Mouse (Mus musculus) embryonic facial prominence, embryonic 10.5 days (tissue): ENCODE data around the gene Plcl1. TPM values are rescaled to one million over a fixed set of nuclear protein-coding genes. Genes with fewer than 3 reads are reported as not detected.

ENCODE experiments used
- DNase-seq: peaks from one replicate; pipeline ENCODE4 v3.0.0-alpha.2; 2017; ENCODE audit warnings: low spot score
- H3K27ac ChIP-seq: fragments of 300-500 bp; sonication (generic); replicated peaks from 2 replicates; pipeline ENCODE4 v1.5.1; 2016; ENCODE audit warnings: mild to moderate bottlenecking
- H3K27me3 ChIP-seq: fragments of 300-500 bp; sonication (generic); replicated peaks from 2 replicates; pipeline ENCODE4 v1.6.1; 2016; ENCODE audit warnings: low read depth, mild to moderate bottlenecking; ENCODE audit not compliant: poor library complexity, severe bottlenecking
- H3K36me3 ChIP-seq: fragments of 300-500 bp; sonication (generic); replicated peaks from 2 replicates; pipeline ENCODE4 v1.6.1; 2016; ENCODE audit warnings: mild to moderate bottlenecking, moderate library complexity
- H3K4me1 ChIP-seq: fragments of 300-500 bp; sonication (generic); 2 replicates; pipeline ENCODE4 v1.6.1; 2016
- H3K4me3 ChIP-seq: fragments of 300-500 bp; sonication (generic); 2 replicates; pipeline ENCODE4 v1.5.1; 2016; ENCODE audit warnings: mild to moderate bottlenecking, moderate library complexity
- H3K9me3 ChIP-seq: fragments of 300-500 bp; sonication (generic); 2 replicates; pipeline ENCODE4 v1.6.1; 2016; ENCODE audit warnings: mild to moderate bottlenecking
- WGBS: fragments of 180-500 bp; shearing (Covaris S2); methylation state at CpG from one replicate; pipeline ENCODE4 v1.1.7; 2016; 5-methylcytosine and 5-hydroxymethylcytosine counted together
- polyA plus RNA-seq: library from polyadenylated mRNA; unstranded; fragments of >200 nt; fragmentation: Nextera tagmentation; extraction: Ambion mirVana; gene quantifications from 2 replicates; pipeline ENCODE4 v1.2.1, GENCODE M21; 2016

Gene Plcl1
- polyA plus RNA-seq, 1 experiment from 2014 or later: 0.81 TPM

DNA sequence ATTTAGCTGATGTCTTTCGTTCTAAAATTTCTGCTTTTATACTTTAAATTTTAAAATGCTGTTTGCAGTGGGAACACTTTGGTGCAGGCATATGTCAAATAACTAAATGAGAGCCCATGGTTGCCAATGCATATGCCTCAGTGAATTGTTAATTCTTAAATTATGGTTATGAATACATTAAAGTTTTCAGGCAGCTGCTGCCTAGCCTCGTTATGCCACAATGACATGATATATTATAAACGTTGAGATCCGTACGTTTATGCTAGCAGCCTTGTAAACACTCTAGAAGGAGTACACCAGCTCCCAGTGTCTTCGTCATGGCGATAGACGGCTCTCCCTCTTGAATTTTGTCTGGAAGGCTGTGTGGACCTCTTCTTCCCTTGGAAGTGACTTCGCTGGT, 154.3 kb downstream of the Plcl1 start:
- WGBS: 85% methylated on average over 9 of the region's 9 CpGs
- Histone ChIP-seq H3K4me3 (no peak overlapping the region), H3K27ac (no peak overlapping the region), H3K4me1 (no peaks in the 10 kb centered on the region), H3K36me3 (no peaks in the 10 kb centered on the region), H3K27me3 (no peaks in the 10 kb centered on the region), H3K9me3 (no peaks in the 10 kb centered on the region)
- no peak for DNase-seq

DNA sequence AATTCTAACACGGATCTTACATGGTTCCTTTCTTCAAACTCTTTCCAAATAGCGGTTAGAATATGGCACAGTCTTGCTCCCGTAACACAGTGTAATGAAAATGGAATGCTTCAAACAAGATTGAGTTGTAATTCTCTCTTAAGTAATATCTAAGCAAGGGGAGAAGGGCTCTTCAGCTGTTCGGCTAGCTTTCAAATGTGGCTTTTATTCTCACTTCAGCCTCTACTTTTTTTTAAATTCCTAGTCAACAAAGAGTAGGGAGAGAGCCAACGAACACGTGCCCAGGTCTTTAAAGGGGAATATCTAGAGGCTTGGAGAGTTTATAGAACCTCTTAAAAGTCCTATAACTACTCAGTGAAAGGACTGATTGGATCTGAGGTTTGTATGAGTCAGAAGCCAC, 160.2 kb downstream of the Plcl1 start:
- no peaks in the 10 kb centered on the region for H3K9me3 ChIP-seq

DNA sequence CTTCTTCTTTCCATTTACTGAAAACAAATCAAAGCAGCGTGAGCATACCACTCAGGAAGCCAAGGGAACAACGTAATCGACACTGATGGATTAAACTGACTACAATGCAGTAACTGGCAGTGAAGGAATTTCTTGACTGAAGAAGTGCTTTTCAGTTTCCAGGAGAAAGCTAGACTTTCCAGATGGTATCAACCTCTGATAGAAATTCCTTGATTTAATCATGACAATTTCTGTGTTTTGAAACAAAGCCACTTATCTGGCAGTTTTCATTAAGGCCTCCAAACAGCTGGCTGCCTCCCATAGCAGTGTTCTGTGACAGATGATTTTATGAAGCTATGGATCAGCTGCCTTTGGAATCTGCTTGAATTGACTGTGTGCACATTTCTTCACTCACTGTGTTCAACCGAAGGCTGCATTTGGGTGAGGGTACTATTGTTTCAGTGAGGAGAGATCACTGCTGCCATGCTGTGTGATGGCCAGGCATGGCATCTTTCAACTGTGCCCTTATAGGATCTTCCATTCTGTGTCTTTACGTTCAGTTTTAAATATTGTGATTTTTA, 162.2 kb downstream of the Plcl1 start:
- DNase-seq: no peak
- Histone ChIP-seq H3K27me3 (no peaks in the 10 kb centered on the region), H3K4me1 (no peaks in the 10 kb centered on the region), H3K4me3 (no peak overlapping the region), H3K36me3 (no peaks in the 10 kb centered on the region), H3K27ac (no peak overlapping the region), H3K9me3 (no peaks in the 10 kb centered on the region)
- WGBS: 84% methylated on average over 5 of the region's 5 CpGs

More for the DNA sequence above, 160.2 kb downstream of the Plcl1 start:
- no peak overlapping the region for H3K4me3 ChIP-seq
- H3K27ac ChIP-seq: no peak overlapping the region
- WGBS: 85% methylated on average over 6 of the region's 6 CpGs
- DNase-seq: no peak
- H3K36me3 ChIP-seq: no peaks in the 10 kb centered on the region
- no peaks in the 10 kb centered on the region for H3K4me1 ChIP-seq
- no peaks in the 10 kb centered on the region for H3K27me3 ChIP-seq

DNA sequence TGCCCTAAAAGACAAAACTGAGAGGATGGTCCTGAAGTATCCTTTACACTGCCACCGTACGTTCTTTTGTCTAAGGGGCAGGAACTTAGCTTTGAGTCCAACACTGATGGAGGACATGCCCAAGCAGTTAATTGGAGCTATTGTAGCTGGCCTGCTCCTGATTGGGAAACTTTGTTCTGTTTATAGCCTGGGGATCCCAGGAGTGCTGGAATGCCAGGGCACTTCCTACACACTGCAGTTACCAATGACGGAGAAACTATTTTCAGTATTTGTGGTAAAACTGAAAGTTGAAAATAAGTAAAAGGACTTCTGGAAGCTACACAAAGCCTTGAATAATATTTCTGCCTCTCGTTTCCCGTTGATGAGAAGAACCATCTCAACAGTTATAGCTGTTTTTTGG, 164.5 kb downstream of the Plcl1 start:
- WGBS: 64% methylated on average over 5 of the region's 5 CpGs

DNA sequence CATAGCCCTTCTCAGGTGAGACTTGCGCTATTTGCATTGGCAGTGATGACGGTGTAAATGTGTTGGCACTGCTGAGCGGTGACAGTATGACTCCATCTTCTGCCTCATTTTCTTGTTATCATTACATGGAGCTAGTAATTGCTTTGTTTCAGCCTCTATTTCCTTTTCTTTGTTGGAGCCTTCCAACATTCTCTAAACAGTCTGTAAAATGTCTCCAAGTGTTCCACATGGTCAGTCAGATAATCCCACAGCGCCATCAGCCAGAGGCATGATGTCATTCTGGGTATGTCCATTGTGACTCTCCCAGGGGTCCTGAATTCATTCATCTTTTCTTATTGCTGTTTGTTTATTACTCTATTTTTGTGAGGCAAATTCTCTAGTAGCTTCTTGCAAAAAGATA, 165.7 kb downstream of the Plcl1 start:
- DNase-seq: no peak
- no peaks in the 10 kb centered on the region for H3K27me3 ChIP-seq
- no peaks in the 10 kb centered on the region for H3K36me3 ChIP-seq
- no peaks in the 10 kb centered on the region for H3K9me3 ChIP-seq
- no peak overlapping the region for H3K27ac ChIP-seq
- WGBS: 94% methylated on average over 4 of the region's 4 CpGs
- H3K4me1 ChIP-seq: no peaks in the 10 kb centered on the region
- H3K4me3 ChIP-seq: no peak overlapping the region

More for the DNA sequence above, 164.5 kb downstream of the Plcl1 start:
- DNase-seq: no peak
- Histone ChIP-seq H3K4me3 (no peak overlapping the region), H3K27me3 (no peaks in the 10 kb centered on the region), H3K36me3 (no peaks in the 10 kb centered on the region), H3K4me1 (no peaks in the 10 kb centered on the region), H3K27ac (no peak overlapping the region), H3K9me3 (no peaks in the 10 kb centered on the region)

DNA sequence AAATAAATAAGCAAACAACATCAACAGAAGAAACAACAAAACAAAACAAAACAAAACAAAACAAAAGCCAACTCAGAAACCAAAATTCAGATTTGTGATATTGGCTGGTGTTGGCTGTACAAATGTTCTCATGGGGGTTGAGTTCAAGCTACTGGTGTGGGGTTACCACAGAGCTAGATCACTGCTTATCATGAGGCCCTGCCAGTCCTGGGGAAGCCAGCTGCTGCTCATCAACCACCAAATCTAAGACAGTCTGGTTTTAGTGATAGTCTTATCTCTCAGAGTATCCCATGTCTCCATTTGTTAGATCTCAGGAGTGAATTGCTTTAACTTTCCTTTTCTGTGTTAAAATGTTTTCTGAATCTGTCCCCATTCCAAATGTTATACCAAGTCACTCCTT, 166.5 kb downstream of the Plcl1 start:
- Histone ChIP-seq H3K4me1 (no peaks in the 10 kb centered on the region), H3K4me3 (no peak overlapping the region), H3K27me3 (no peaks in the 10 kb centered on the region), H3K9me3 (no peaks in the 10 kb centered on the region), H3K27ac (no peak overlapping the region), H3K36me3 (no peaks in the 10 kb centered on the region)
- no peak for DNase-seq

DNA sequence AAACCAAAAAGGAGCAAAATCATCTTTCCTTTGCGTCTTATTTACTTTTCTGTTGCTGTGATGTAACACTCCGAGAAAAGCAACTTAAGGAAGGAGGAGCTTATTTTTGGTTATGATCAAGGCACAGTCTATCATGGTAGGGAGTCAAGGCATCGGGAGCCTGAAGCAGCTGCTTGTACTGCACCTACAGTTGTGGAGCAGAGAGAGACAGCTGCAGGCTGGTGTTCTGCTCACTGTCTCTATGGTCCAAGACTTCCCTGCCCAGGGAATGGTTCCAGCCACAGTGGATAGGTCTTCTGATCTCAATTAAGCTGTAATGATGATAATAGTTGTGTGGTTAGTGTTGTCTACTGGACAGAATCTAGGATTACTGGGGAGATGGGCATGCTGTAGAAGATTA, 166.9 kb downstream of the Plcl1 start:
- DNase-seq: no peak
- H3K4me3 ChIP-seq: no peak overlapping the region
- no peaks in the 10 kb centered on the region for H3K4me1 ChIP-seq
- H3K27me3 ChIP-seq: no peaks in the 10 kb centered on the region
- no peaks in the 10 kb centered on the region for H3K9me3 ChIP-seq
- H3K27ac ChIP-seq: no peak overlapping the region
- no peaks in the 10 kb centered on the region for H3K36me3 ChIP-seq
- 91% methylated on average over 3 of the region's 3 CpGs for WGBS

DNA sequence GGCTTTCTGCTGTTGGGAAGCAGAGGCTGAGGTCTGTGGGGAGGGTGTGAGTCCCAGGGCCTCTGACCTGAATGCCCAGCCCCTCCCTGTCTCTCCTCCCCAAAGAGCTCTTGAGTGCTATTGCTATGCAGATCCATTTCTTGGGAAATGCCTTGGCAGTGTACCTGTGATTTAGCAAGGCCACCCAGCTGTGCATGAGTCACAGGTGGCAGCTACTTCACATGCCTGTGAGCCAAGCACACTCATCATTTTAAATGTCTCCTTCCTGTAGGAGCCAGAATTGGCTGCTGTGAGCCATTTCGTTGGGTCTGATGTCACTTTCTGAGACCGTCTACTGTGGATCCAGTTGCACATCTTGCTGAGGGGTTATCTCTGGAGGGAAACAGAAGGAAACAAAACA, 170.2 kb downstream of the Plcl1 start:
- no peak overlapping the region for H3K4me3 ChIP-seq
- no peaks in the 10 kb centered on the region for H3K27me3 ChIP-seq
- no peak for DNase-seq
- no peaks in the 10 kb centered on the region for H3K4me1 ChIP-seq
- no peaks in the 10 kb centered on the region for H3K9me3 ChIP-seq
- WGBS: 51% methylated on average over 2 of the region's 2 CpGs
- no peaks in the 10 kb centered on the region for H3K36me3 ChIP-seq
- no peak overlapping the region for H3K27ac ChIP-seq

DNA sequence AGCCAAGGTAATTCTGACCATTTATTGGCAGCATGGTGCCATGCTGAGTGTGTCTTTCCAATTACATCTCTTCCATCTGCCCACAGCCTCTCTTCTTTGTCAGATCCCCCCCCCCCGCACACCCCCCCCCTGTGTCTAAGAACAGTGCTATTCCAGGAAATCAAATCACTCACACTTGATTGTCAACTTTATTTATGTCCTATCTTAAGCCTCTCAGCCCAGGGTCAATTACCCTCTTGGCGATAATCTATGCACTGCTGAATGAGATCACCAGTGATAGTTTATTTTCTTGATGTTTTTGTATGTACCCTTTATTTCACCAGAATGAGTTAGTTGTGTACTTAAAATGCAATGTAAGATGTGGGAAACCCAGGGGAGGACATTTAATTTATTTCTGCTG, 176.0 kb downstream of the Plcl1 start:
- WGBS: 78% methylated on average over 2 of the region's 2 CpGs
- no peak for DNase-seq
- no peak overlapping the region for H3K27ac ChIP-seq

DNA sequence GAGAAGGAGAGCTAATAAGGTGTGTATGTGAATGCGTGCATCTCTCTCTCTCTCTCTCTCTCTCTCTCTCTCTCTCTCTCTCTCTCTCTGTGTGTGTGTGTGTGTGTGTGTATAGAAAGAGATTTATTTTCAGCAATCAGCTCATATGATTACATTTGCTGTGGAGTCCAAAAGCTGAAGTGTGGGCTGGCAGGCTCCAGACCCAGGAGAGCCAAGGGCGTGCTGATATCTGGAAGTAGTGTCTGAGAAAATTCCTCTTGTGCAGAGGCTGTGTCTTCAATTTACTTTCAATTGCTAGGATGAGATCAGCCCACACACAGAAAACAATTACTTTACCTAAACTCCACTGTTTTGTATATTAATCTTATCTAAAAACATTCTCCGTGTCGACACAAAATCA, 179.7 kb downstream of the Plcl1 start:
- no peaks in the 10 kb centered on the region for H3K27me3 ChIP-seq
- no peaks in the 10 kb centered on the region for H3K9me3 ChIP-seq
- H3K27ac ChIP-seq: no peak overlapping the region
- H3K4me3 ChIP-seq: no peak overlapping the region
- 90% methylated on average over 4 of the region's 4 CpGs for WGBS
- no peaks in the 10 kb centered on the region for H3K36me3 ChIP-seq
- no peak for DNase-seq
- no peaks in the 10 kb centered on the region for H3K4me1 ChIP-seq

More for the DNA sequence above, 176.0 kb downstream of the Plcl1 start:
- Histone ChIP-seq H3K4me1 (no peaks in the 10 kb centered on the region), H3K9me3 (no peaks in the 10 kb centered on the region), H3K4me3 (no peak overlapping the region), H3K36me3 (no peaks in the 10 kb centered on the region), H3K27me3 (no peaks in the 10 kb centered on the region)

DNA sequence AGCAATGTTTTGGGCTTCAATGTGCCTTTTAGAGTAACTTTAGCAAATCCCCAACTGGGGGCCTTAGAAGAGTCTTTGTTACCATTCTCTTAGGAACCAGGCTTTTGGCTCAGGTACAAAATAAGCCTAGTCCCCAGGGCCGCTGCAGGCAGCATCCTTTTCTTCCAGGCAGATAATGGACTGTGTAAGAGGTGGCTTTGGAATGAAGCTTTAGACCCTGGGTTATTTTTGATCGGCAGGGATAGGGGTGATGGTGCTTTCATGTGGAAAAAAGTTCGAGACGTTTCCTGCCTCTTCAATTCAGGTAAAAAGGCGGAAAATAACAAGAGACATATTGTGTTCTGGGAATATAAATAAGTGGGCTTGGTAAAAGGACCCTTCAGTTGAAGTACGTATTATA, 182.4 kb downstream of the Plcl1 start:
- no peak overlapping the region for H3K27ac ChIP-seq
- 56% methylated on average over 6 of the region's 6 CpGs for WGBS

DNA sequence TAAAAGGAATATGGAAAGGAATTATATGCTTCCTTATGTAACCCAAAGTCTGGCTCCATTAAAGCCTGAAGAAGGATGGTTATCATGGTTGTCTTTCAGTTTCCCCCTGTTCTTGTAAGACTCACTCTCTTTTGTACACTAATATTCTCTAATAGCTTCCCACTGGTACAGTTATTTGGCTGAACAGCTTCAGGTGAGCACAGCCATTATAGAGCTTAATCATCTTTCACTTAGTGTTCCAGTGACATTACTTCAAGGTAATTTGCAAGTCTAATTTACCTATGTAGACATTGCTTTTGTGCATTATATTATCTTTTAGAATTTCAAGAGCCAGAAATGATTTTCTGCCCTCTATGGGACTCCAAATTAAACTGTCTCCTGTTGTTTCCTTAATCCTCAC, 184.3 kb downstream of the Plcl1 start:
- Histone ChIP-seq H3K36me3 (no peaks in the 10 kb centered on the region), H3K4me1 (no peaks in the 10 kb centered on the region), H3K27me3 (no peaks in the 10 kb centered on the region), H3K4me3 (no peak overlapping the region), H3K9me3 (no peaks in the 10 kb centered on the region), H3K27ac (no peak overlapping the region)
- no peak for DNase-seq

More for the DNA sequence above, 182.4 kb downstream of the Plcl1 start:
- Histone ChIP-seq H3K9me3 (no peaks in the 10 kb centered on the region), H3K36me3 (no peaks in the 10 kb centered on the region), H3K4me1 (no peaks in the 10 kb centered on the region), H3K27me3 (no peaks in the 10 kb centered on the region), H3K4me3 (no peak overlapping the region)
- no peak for DNase-seq

DNA sequence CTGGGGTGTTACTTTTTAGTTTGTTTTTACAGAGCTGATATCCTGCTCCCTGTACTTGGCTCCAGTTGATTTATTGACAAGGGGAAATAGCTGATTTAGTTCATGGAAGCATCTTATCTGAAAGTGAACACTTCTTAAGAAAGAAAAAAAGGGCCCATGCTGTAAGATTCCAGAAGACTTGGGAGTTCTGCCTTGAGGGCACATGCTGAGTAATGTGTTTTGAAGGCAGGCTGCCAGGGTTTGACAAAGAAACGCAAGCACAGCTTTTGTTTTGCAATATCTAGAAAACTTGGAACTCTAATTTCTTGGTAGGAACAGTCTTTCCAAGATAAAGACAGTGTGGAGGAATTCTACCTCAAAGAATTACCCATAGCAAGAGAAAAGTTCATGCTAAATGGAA, 194.8 kb downstream of the Plcl1 start:
- 71% methylated on average over 1 of the region's 1 CpGs for WGBS
- Histone ChIP-seq H3K36me3 (no peaks in the 10 kb centered on the region), H3K27me3 (no peaks in the 10 kb centered on the region), H3K27ac (no peak overlapping the region), H3K9me3 (no peaks in the 10 kb centered on the region), H3K4me1 (no peaks in the 10 kb centered on the region), H3K4me3 (no peak overlapping the region)
- no peak for DNase-seq

DNA sequence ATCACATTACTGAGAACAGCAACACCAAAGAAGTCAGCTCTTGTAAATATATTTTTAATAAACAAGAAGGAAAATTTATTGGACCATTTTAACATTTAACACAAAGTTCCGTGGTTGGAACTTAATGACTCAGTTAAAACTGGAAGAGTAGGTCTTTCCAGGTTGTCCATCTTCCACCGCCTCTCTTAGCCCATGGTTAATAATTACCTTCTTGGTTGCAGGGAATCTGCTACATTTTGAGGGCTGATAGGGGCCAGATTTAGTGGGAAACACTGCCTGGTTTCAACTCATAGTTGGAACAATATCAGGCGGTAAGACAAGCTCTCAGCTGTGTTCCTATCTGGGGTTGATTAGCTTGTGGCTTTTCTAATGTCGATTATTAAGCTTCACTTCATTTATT, 198.9 kb downstream of the Plcl1 start:
- 90% methylated on average over 4 of the region's 4 CpGs for WGBS
- H3K4me1 ChIP-seq: no peaks in the 10 kb centered on the region
- H3K27ac ChIP-seq: no peak overlapping the region
- H3K36me3 ChIP-seq: no peaks in the 10 kb centered on the region
- H3K9me3 ChIP-seq: no peaks in the 10 kb centered on the region
- no peak overlapping the region for H3K4me3 ChIP-seq
- DNase-seq: no peak
- no peaks in the 10 kb centered on the region for H3K27me3 ChIP-seq
